Mouse (Mus musculus) embryonic fibroblast, embryonic 13.5 days (primary cell): ENCODE results near the gene Arpp21.

Experiments used
- CTCF ChIP-seq: IDR thresholded peaks from 2 replicates; pipeline ENCODE4 v1.5.1; 2011; ENCODE audit warnings: mild to moderate bottlenecking, control low read depth, low read length, moderate library complexity, borderline replicate concordance; ENCODE audit not compliant: insufficient read depth
- POLR2A ChIP-seq: IDR thresholded peaks from 2 replicates; pipeline ENCODE4 v1.6.1; 2011; ENCODE audit warnings: low read depth, mild to moderate bottlenecking, control low read depth, low read length, moderate library complexity

DNA sequence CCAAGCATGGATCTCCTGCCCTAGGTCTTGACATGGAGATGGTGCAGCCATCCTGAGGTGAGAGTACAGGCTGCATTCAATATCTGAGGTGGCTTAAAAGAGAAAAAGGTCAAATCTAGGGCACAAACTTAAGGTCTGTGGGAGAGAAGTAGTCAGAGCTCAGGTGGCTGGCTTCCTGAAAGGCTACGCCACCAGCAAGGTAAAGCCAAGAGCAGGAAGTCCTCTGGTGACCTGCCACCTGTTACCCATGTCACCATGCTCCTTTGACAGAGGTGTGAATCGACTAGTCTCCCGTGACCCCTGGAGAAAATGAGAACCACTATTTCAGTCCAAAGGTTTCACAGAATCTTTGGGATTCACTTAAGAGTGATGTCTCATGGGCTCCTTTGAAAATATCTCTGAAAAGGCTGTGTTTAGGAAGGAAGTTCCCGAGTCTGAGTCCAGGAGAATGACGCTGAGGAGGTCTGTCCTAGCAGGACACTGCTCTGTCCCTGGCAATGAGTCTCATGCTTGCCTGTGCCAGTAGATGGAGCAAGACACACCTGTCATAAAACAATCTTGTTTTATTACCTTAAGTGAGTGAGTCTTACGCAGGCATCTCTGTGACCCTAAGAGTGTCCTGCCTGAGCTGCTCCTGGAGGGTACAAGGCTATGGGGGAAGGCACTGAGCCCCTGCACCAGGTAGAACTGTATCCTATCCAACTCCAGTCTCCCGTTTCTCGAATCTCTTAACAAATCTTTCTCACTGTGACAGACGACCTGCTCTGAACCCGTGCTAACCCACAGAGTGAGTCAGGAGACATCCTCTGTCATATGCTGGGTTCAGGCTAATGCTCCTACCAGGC is 22.1 kb downstream of the Arpp21 start:
- TF ChIP-seq CTCF (peak; percentile 13; the same call in 1 of the 2 replicates), POLR2A (no peak)
